Mouse (Mus musculus) E14TG2a.4 (cell line): ENCODE data around the gene Terf2ip.

Experiments
- CTCF ChIP-seq: conservative IDR thresholded peaks from 2 replicates; pipeline ENCODE4 v1.5.1; 2014; ENCODE audit warnings: low read length
- NANOG ChIP-seq: IDR thresholded peaks from 2 replicates; pipeline ENCODE4 v1.6.1; 2014; ENCODE audit warnings: borderline replicate concordance, low read length, mixed read lengths
- POU5F1 ChIP-seq: IDR thresholded peaks from 2 replicates; pipeline ENCODE4 v1.6.1; 2014; ENCODE audit warnings: low read length, borderline replicate concordance

DNA sequence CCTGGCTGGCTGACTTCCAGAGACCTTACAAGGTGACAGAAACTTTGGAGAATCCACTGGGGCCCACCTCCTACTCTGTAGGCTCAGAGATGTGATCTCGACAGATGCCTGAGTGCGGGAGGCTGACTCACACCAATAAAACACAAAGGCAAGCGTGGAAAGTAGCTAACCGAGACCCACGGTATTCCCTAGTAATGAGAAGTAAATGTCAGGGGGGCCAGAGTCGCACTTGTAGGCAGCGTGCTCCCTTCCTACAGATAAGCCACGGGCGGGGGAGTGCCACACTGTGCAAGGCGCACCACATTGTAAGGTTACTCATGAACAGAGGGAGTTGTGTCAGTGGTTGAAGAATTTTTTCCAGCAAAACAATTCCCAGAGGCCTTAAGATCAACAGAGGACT, 26.7 kb upstream of the Terf2ip start:
- no peak for TF ChIP-seq CTCF
- TF ChIP-seq NANOG = no peak
- no peak for TF ChIP-seq POU5F1
